Mouse (Mus musculus) liver, adult 2 months (tissue): ENCODE results near the gene Pfkfb2.

Source experiments
- CTCF ChIP-seq: fragments of 200-500 bp; IDR thresholded peaks from 2 replicates; pipeline ENCODE4 v1.5.1; 2011; ENCODE audit warnings: low read depth, low read length, control low read depth
- POLR2A ChIP-seq: fragments of 200-500 bp; IDR thresholded peaks from 2 replicates; pipeline ENCODE4 v1.6.1; 2011; ENCODE audit warnings: low read length, control low read depth; ENCODE audit not compliant: insufficient read depth; ENCODE audit errors: extremely low read depth

DNA sequence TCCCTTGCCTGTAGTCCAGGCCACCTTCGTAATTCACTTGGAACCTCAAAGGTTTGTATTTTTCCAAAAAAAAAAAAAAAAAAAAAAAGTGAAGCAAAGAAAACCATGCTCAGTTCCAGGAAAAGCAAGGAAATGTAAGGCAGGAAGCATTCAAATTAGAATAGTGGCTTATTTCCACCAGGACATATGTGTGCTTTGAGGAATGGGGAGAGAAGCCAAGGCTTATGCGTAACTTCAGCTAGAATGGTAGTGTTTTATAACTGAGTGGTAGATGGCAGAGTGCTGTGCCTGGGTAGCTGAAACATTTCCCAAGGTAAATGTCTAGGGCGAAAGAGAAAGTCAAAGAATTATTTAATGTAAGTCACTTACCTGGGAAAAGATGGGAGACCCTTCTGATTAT, 345 bp downstream of the Pfkfb2 start:
- no peak for TF ChIP-seq CTCF
- TF ChIP-seq POLR2A, result no peak
